Mouse (Mus musculus) kidney, embryonic 14.5 days (tissue): ENCODE results near the gene Ppp1r15a. TPM values are rescaled to one million over a fixed set of nuclear protein-coding genes. Genes with fewer than 3 reads are reported as not detected.
"Not testable (repeated sequence)": the region's sequence is repeated elsewhere in the genome, so short reads cannot be mapped to it uniquely, and the experiment has no call there.

Experiments
- ATAC-seq: fragments of 200-750 bp; cut with Nextera tagmentation; 2 replicates; pipeline ENCODE4 v1.8.0; 2017; ENCODE audit warnings: moderate number of reproducible peaks, mild to moderate bottlenecking, moderate TSS enrichment, moderate library complexity; ENCODE audit not compliant: low FRiP score, low TSS enrichment
- H3K27ac ChIP-seq: fragments of 300-500 bp; sonication (generic); 2 replicates; pipeline ENCODE4 v1.5.1; 2014; ENCODE audit warnings: low read depth, mild to moderate bottlenecking, low read length, moderate library complexity, mixed read lengths
- H3K27me3 ChIP-seq: fragments of 300-500 bp; sonication (generic); 2 replicates; pipeline ENCODE4 v1.6.1; 2014; ENCODE audit warnings: mild to moderate bottlenecking, low read length; ENCODE audit not compliant: control insufficient read depth, insufficient read depth
- H3K36me3 ChIP-seq: fragments of 300-500 bp; sonication (generic); 2 replicates; pipeline ENCODE4 v1.6.1; 2014; ENCODE audit warnings: low read length, mixed read lengths; ENCODE audit not compliant: control insufficient read depth, insufficient read depth
- H3K4me1 ChIP-seq: fragments of 300-500 bp; sonication (generic); 2 replicates; pipeline ENCODE4 v1.6.1; 2014; ENCODE audit warnings: low read length, mixed read lengths; ENCODE audit not compliant: control insufficient read depth, insufficient read depth
- H3K4me2 ChIP-seq: fragments of 300-500 bp; sonication (generic); replicated peaks from 2 replicates; pipeline ENCODE4 v1.6.1; 2014; ENCODE audit warnings: low read depth, mild to moderate bottlenecking, low read length
- H3K4me3 ChIP-seq: fragments of 300-500 bp; sonication (generic); 2 replicates; pipeline ENCODE4 v1.5.1; 2014; ENCODE audit warnings: mild to moderate bottlenecking, low read length
- H3K9ac ChIP-seq: fragments of 300-500 bp; sonication (generic); 2 replicates; pipeline ENCODE4 v1.6.1; 2014; ENCODE audit warnings: low read depth, mild to moderate bottlenecking, low read length, moderate library complexity
- H3K9me3 ChIP-seq: fragments of 300-500 bp; sonication (generic); 2 replicates; pipeline ENCODE4 v1.6.1; 2016; ENCODE audit warnings: low read length; ENCODE audit not compliant: control insufficient read depth
- WGBS: fragments of 180-500 bp; shearing (Covaris S2); extraction: QIAGEN DNeasy Blood & Tissue Kit; methylation state at CpG from one replicate; pipeline ENCODE4 v1.1.7; 2014; 5-methylcytosine and 5-hydroxymethylcytosine counted together
- polyA plus RNA-seq: library from polyadenylated mRNA; unstranded; fragments of >200 nt; fragmentation: Nextera tagmentation; extraction: Ambion mirVana; gene quantifications from 2 replicates; pipeline ENCODE4 v1.2.1, GENCODE M21; 2014

Ppp1r15a gene
- polyA plus RNA-seq, 1 experiment from 2014 or later, result 15.7 TPM

DNA sequence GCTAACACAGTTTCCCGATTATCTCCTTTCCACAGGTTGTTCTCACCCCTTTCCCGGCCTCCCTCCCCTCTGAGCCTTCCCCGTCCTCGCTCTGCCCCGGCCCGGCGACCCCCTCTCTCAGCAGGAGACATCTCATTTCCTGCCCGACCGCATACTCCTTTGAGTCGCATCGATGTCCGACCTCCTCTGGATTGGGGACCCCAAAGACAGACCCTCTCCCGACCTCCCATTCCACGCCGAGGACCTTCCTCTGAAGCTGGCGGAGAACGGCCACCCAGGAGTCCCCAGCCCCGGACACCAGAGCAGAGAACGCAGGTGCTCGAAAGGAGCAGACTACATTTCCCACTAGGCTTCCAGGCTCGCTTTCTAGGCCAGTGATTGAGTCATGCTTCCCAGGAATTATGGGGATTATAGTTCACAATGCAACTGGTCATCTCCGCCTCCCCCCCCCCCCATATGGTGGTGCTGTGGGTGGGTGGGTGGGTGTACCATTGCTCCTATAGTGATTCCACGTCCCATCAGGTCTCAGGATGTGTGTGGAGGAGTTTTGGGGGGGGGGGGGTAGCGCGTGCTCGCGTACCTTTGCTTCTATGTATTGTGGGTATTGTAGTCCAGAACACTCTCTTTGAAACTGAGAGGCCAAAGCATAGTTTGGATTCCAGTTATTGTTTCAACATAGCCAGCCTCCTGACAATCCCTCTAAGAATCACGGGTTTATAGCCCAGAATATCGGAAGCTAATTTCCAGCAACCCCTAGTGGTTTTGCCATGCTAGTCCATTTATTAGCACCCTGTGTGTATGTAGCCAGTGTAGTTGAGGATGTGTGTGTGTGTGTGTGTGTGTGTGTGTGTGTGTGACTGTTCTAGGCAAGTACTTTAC lies 12.3 kb upstream of the Ppp1r15a start:
- H3K9me3 ChIP-seq, result no peaks in the 10 kb centered on the region
- peak overlapping the region; percentile 49 for H3K4me2 ChIP-seq
- no peaks in the 10 kb centered on the region for H3K27me3 ChIP-seq
- H3K27ac ChIP-seq, result no peak overlapping the region
- WGBS, result 3% methylated on average over 29 of the region's 29 CpGs
- H3K4me1 ChIP-seq, result peaks cover 5% of the 10 kb centered on the region; the same call in 1 of the 2 replicates
- peak overlapping the region; percentile 44 for H3K4me3 ChIP-seq
- H3K9ac ChIP-seq, result peak overlapping the region; percentile 40
- peak; percentile 67 for ATAC-seq
- H3K36me3 ChIP-seq, result no peaks in the 10 kb centered on the region

DNA sequence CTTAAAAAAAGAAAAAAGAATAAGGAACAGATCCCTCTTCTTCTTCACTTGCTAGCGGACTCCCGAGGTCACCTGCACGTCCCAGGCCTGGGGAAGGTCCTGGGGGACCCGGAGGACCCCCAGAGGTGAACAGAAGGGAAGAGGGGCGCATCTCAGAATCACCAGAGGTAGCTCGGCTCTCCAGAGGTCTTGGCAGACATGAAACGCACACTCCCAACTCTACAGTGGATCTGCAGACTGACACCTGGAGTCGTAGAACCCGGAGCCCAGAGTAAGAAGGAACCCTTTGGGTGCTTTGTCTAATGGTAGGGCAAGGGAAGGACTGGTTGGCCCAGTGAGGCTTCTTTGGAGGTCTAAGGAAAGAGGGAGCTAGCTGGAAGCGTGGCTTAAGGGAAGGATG lies 11.5 kb upstream of the Ppp1r15a start:
- Histone ChIP-seq H3K9me3 (no peaks in the 10 kb centered on the region), H3K27ac (no peak overlapping the region), H3K36me3 (no peaks in the 10 kb centered on the region), H3K4me3 (peak overlapping the region; percentile 44), H3K4me2 (peak overlapping the region; percentile 49), H3K4me1 (peaks cover 5% of the 10 kb centered on the region; the same call in 1 of the 2 replicates), H3K27me3 (no peaks in the 10 kb centered on the region), H3K9ac (peak overlapping the region; percentile 40; the same call in 1 of the 2 replicates)
- ATAC-seq, result no peak
- 89% methylated on average over 10 of the region's 10 CpGs for WGBS

DNA sequence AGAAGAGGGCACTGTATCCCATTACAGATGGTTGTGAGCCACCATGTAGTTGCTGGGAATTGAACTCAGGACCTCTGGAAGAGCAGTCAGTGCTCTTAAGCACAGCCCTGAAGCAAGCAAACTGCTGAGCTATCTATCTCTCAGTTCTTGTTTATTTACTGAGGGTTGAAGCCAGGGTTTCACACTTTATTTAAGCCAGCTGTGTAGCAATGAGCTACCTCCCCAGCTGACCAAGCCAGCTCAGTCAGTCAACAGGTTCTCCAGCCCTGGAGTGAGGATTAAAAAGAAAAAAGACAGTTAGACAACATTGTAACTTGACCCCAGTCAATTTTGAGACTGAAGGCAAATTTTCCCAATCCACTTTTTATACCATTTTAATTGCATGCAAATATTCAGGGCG lies 9.6 kb upstream of the Ppp1r15a start:
- Histone ChIP-seq H3K27me3 (no peaks in the 10 kb centered on the region), H3K27ac (no peak overlapping the region), H3K4me1 (peaks cover 10% of the 10 kb centered on the region), H3K9ac (no peak overlapping the region), H3K9me3 (no peaks in the 10 kb centered on the region), H3K36me3 (no peaks in the 10 kb centered on the region), H3K4me3 (no peak overlapping the region), H3K4me2 (no peak overlapping the region)
- 78% methylated on average over 1 of the region's 1 CpGs for WGBS
- no peak for ATAC-seq

DNA sequence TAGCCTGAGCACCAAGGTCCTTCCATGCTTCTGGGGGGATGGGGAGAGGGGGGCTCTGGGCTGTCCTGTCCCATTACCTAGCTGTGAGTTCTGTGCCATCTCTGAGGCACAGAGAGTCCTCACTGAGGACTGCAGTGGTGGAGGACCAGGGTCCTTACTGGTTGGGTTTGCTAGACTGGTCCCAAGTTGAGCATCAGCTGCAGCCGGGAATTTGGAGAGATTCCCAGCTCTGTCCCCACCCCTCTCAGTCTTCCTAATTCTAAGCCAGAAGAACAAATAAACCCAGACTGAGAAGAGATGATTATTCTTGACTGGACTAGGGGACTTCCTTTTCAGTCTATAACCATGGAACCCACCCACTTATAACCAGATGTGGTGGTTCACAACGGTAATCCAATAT lies 4.6 kb upstream of the Ppp1r15a start:
- no peak overlapping the region for H3K9ac ChIP-seq
- H3K27ac ChIP-seq, result 0 out of 2 replicates have a peak overlapping the region, but pooled peaks have one; percentile 6
- peaks cover 23% of the 10 kb centered on the region for H3K4me1 ChIP-seq
- ATAC-seq, result no peak
- H3K4me2 ChIP-seq, result peak overlapping the region; percentile 22
- no peaks in the 10 kb centered on the region for H3K9me3 ChIP-seq
- H3K4me3 ChIP-seq, result no peak overlapping the region
- H3K36me3 ChIP-seq, result no peaks in the 10 kb centered on the region
- H3K27me3 ChIP-seq, result no peaks in the 10 kb centered on the region
- WGBS, result 59% methylated on average over 2 of the region's 2 CpGs

DNA sequence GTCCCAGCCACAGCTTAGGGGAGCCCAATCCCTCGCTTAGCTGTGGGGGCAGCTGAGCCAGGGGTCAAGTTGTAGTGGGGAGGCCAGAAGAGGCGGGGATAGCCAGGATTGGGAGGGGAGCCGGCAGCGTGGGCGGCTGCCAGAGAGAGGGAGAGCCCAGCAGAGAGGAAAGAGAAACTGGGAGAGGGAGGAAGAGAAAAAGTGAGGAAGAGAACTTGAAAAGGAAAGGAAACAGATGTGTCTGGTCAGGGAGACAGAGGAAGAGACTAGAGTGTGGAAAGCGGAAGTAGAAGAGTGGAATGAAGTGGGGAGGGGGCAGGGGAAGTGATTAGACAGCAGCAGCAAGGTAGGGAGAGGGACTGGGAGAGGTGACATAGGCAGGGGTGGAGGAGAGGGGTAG lies 3.4 kb upstream of the Ppp1r15a start:
- H3K27me3 ChIP-seq, result no peaks in the 10 kb centered on the region
- 0 out of 2 replicates have a peak overlapping the region, but pooled peaks have one; percentile 23 for H3K9ac ChIP-seq
- peaks cover 32% of the 10 kb centered on the region for H3K4me1 ChIP-seq
- H3K9me3 ChIP-seq, result no peaks in the 10 kb centered on the region
- H3K4me3 ChIP-seq, result no peak overlapping the region
- WGBS, result 9% methylated on average over 6 of the region's 6 CpGs
- no peak for ATAC-seq
- H3K36me3 ChIP-seq, result 0 out of 2 replicates have a peak, but pooled peaks cover 2% of the 10 kb centered on the region
- no peak overlapping the region; the same call in 1 of the 2 replicates for H3K4me2 ChIP-seq
- H3K27ac ChIP-seq, result peak overlapping the region; percentile 34; the same call in 1 of the 2 replicates

DNA sequence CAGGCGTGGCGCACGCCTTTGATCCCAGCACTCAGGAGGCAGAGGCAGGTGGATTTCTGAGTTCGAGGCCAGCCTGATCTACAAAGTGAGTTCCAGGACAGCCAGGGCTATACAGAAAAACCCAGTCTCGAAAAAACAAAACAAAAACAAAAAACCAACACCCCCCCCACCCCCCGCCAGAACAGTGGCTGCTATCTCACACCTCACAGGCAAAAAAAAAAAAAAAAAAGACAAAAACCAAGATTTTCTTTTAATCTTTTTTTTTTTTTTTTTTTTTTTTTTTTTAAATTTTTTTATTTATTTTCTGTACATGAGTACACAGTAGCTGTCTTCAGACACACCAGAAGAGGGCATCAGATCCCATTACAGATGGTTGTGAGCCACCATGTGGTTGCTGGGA lies 1.1 kb upstream of the Ppp1r15a start:
- H3K9me3 ChIP-seq, H3K4me2 ChIP-seq, H3K9ac ChIP-seq, H3K4me3 ChIP-seq, ATAC-seq, H3K27me3 ChIP-seq, H3K36me3 ChIP-seq: not testable (repeated sequence)
- H3K27ac ChIP-seq, result peak overlapping the region; percentile 89
- WGBS, result 85% methylated on average over 6 of the region's 6 CpGs
- peaks cover 44% of the 10 kb centered on the region for H3K4me1 ChIP-seq

DNA sequence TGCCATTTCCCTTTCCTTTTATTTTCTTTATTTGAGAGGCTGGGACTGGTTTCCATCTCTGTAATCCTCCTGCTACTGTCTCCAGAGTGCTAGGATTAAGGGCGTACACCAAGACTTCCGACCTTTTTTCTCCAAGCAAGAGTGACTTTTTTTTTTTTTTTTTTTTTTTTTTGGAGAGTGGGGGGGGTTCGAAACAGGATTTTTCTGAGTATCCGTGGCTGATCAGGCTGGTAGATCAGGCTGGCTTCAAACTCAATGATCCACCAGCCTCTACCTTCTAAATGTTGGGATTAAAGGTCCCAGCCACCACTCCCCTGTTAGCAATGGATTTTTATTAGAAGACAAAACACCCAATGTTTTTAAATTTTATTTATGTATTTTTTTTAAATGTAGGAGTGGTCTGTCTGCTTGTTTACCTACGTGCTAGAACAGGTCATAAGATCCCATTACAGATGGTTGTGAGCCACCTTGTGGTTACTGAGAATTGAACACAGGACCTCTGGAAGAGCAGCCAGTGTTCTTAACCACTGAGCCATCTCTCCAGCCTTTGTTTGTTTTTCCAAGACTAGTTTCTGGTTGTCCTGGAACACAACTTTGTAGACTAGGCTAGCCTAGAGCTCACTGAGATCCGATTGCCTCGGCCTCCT lies 529 bp upstream of the Ppp1r15a start:
- Histone ChIP-seq H3K9me3 (no peaks in the 10 kb centered on the region), H3K4me2 (peak overlapping the region; percentile 81), H3K36me3 (peaks cover 7% of the 10 kb centered on the region; the same call in 1 of the 2 replicates), H3K9ac (peak overlapping the region; percentile 93), H3K4me1 (peaks cover 44% of the 10 kb centered on the region), H3K27ac (peak overlapping the region; percentile 89), H3K27me3 (no peaks in the 10 kb centered on the region), H3K4me3 (peak overlapping the region; percentile 87)
- WGBS, result 22% methylated on average over 7 of the region's 7 CpGs
- ATAC-seq, result no peak

DNA sequence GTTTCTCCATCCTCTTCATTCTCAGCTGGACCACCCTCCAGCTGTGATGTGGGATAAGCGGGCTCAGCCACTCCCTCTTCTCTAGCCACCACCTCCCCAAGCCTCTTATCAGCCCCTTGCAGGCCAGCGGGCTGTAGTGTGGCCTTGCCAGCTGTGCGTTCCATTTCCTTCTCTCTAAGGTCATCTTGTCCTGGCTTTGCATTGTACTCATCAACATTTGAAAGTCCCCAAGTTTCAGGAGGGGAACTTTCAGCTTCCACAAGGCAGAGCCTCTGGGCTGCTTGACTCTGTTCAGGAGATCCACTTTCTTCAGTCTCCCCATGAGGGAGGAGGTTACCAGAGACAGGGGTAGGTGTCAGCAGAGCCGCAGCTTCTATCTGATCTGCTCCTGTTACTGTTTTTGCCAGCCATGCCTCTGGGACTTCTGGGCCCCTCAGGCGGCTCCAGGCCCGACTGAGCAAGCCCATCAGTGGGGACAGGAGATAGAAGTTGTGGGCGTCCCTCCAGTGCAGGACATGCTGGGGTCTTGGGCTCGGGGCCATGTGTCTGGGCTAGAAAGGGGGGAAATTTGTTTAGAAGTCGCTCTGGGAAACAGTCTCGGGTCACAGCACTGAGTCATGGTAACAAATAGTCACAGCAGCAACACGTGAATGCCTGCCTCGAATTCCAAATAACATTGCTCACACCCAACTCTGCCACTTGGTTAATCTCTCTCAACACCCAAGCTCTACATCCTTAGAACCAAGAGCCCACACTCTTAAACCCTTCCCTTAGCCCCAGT lies 1.0 kb downstream of the Ppp1r15a start:
- Histone ChIP-seq H3K4me2 (peak overlapping the region; percentile 81), H3K27ac (peak overlapping the region; percentile 89; the same call in 1 of the 2 replicates), H3K9ac (peak overlapping the region; percentile 93), H3K36me3 (peaks cover 7% of the 10 kb centered on the region; the same call in 1 of the 2 replicates), H3K4me3 (peak overlapping the region; percentile 87), H3K9me3 (no peaks in the 10 kb centered on the region), H3K4me1 (peaks cover 33% of the 10 kb centered on the region), H3K27me3 (no peaks in the 10 kb centered on the region)
- 21% methylated on average over 12 of the region's 12 CpGs for WGBS
- ATAC-seq, result no peak
